Mouse (Mus musculus): ENCODE results near the gene Olfr329-ps. TPM values are rescaled to one million over a fixed set of nuclear protein-coding genes. Genes with fewer than 3 reads are reported as not detected.

Olfr329-ps gene
- not detected in 2 replicates for polyA plus RNA-seq (2014; fragmentation: Nextera tagmentation; extraction: Ambion mirVana)

GRCm38 (mm10) chr11:58546322-58546721 lies at the start of gene Olfr329-ps:
Gene Olfr329-ps, minus strand, starts transcription at chr11:58546422.
- 77% methylated on average over 5 of the region's 5 CpGs for WGBS
- H3K4me1 ChIP-seq (ENCODE audit: control insufficient read depth in 2 of 2, insufficient read depth in 2 of 2, low read length in 2 of 2) = no peaks in the 10 kb centered on the region
- no peaks in the 10 kb centered on the region for H3K36me3 ChIP-seq (ENCODE audit: control insufficient read depth, insufficient read depth, low read length)
- no peak within 1 kb of the TSS for H3K9ac ChIP-seq (ENCODE audit: low read length)
- no peaks in the 10 kb centered on the region for H3K27me3 ChIP-seq (ENCODE audit: control insufficient read depth, insufficient read depth, low read length)
- H3K9me3 ChIP-seq (ENCODE audit: control insufficient read depth, low read length) = no peaks in the 10 kb centered on the region
- no peak for ATAC-seq (ENCODE audit: insufficient number of reproducible peaks, insufficient read depth, low FRiP score, low read depth)
- no peak within 1 kb of the TSS for H3K27ac ChIP-seq (replicated peaks in 1 of 2; ENCODE audit: control insufficient read depth in 1 of 2, insufficient read depth in 1 of 2, low read depth in 2 of 2, low read length in 2 of 2)
- H3K4me3 ChIP-seq (ENCODE audit: control insufficient read depth in 1 of 2, insufficient read depth in 1 of 2, low read depth in 1 of 2, low read length in 2 of 2) = no peak within 1 kb of the TSS
- H3K4me2 ChIP-seq (ENCODE audit: low read length) = no peak within 1 kb of the TSS

GRCm38 (mm10) chr11:58594814-58595213 lies 48.6 kb upstream of the Olfr329-ps start, which contains the start of gene Olfr324:
Gene Olfr324, plus strand, starts transcription at chr11:58595114.
- no peaks in the 10 kb centered on the region for H3K36me3 ChIP-seq (ENCODE audit: control insufficient read depth, insufficient read depth, low read length)
- no peak within 1 kb of the TSS for H3K4me3 ChIP-seq (ENCODE audit: control insufficient read depth in 1 of 2, insufficient read depth in 1 of 2, low read depth in 1 of 2, low read length in 2 of 2)
- H3K4me1 ChIP-seq (ENCODE audit: control insufficient read depth in 2 of 2, insufficient read depth in 2 of 2, low read length in 2 of 2) = no peaks in the 10 kb centered on the region
- H3K27ac ChIP-seq (replicated peaks in 1 of 2; ENCODE audit: control insufficient read depth in 1 of 2, insufficient read depth in 1 of 2, low read depth in 2 of 2, low read length in 2 of 2) = no peak within 1 kb of the TSS
- 72% methylated on average over 6 of the region's 6 CpGs for WGBS
- H3K9ac ChIP-seq (ENCODE audit: low read length) = no peak within 1 kb of the TSS
- H3K9me3 ChIP-seq (ENCODE audit: control insufficient read depth, low read length) = no peaks in the 10 kb centered on the region
- no peaks in the 10 kb centered on the region for H3K27me3 ChIP-seq (ENCODE audit: control insufficient read depth, insufficient read depth, low read length)
- ATAC-seq (ENCODE audit: insufficient number of reproducible peaks, insufficient read depth, low FRiP score, low read depth) = no peak
- no peak within 1 kb of the TSS for H3K4me2 ChIP-seq (ENCODE audit: low read length)

DNA sequence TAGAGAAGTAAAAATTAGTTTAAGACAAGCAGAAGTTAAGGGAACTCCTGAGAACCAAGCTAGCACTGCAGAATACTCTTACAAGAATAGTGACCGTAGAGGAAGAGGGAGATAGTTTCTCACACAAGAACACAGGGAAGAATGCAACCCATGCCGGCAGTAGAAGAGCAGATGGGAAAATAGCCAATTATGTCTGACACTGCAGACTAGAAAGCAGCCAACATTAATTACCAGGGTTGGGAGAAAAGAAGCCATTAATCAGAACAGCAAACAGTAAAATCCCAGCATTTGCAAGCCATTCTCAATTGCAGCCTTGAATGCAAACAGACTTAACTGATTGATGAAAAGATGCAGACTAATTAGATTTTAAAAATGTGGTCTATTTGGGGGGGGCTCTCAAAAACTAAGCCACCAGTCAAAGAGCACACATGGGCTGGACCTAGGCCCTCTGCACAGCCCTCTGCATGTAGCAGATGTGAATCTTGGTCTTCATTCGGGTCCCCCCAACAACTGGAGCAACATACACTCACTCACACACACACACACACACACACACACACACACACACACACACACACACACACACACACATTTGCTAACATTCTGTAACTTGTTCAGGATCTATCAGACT lies 42.5 kb upstream of the Olfr329-ps start:
- Histone ChIP-seq H3K27ac (replicated peaks in 1 of 2; ENCODE audit: control insufficient read depth in 1 of 2, insufficient read depth in 1 of 2, low read depth in 2 of 2, low read length in 2 of 2) (no peak overlapping the region), H3K4me3 (ENCODE audit: control insufficient read depth in 1 of 2, insufficient read depth in 1 of 2, low read depth in 1 of 2, low read length in 2 of 2) (no peak overlapping the region), H3K36me3 (ENCODE audit: control insufficient read depth, insufficient read depth, low read length) (no peaks in the 10 kb centered on the region), H3K4me2 (ENCODE audit: low read length) (no peak overlapping the region), H3K9ac (ENCODE audit: low read length) (no peak overlapping the region), H3K9me3 (ENCODE audit: control insufficient read depth, low read length) (no peaks in the 10 kb centered on the region), H3K4me1 (ENCODE audit: control insufficient read depth in 2 of 2, insufficient read depth in 2 of 2, low read length in 2 of 2) (no peaks in the 10 kb centered on the region), H3K27me3 (ENCODE audit: control insufficient read depth, insufficient read depth, low read length) (no peaks in the 10 kb centered on the region)
- no peak for ATAC-seq (ENCODE audit: insufficient number of reproducible peaks, insufficient read depth, low FRiP score, low read depth)
- WGBS = 68% methylated on average over 3 of the region's 3 CpGs

GRCm38 (mm10) chr11:58587898-58588348 lies 41.7 kb upstream of the Olfr329-ps start:
- ATAC-seq (ENCODE audit: insufficient number of reproducible peaks, insufficient read depth, low FRiP score, low read depth) = no peak
- H3K36me3 ChIP-seq (ENCODE audit: control insufficient read depth, insufficient read depth, low read length) = no peaks in the 10 kb centered on the region
- no peak overlapping the region for H3K9ac ChIP-seq (ENCODE audit: low read length)
- no peaks in the 10 kb centered on the region for H3K4me1 ChIP-seq (ENCODE audit: control insufficient read depth in 2 of 2, insufficient read depth in 2 of 2, low read length in 2 of 2)
- H3K4me2 ChIP-seq (ENCODE audit: low read length) = no peak overlapping the region
- H3K9me3 ChIP-seq (ENCODE audit: control insufficient read depth, low read length) = no peaks in the 10 kb centered on the region
- 60% methylated on average over 7 of the region's 7 CpGs for WGBS
- H3K4me3 ChIP-seq (ENCODE audit: control insufficient read depth in 1 of 2, insufficient read depth in 1 of 2, low read depth in 1 of 2, low read length in 2 of 2) = no peak overlapping the region
- no peak overlapping the region for H3K27ac ChIP-seq (replicated peaks in 1 of 2; ENCODE audit: control insufficient read depth in 1 of 2, insufficient read depth in 1 of 2, low read depth in 2 of 2, low read length in 2 of 2)
- H3K27me3 ChIP-seq (ENCODE audit: control insufficient read depth, insufficient read depth, low read length) = no peaks in the 10 kb centered on the region

- Histone ChIP-seq H3K4me2 (ENCODE audit: low read length) (no peak overlapping the region), H3K9me3 (ENCODE audit: control insufficient read depth, low read length) (no peaks in the 10 kb centered on the region), H3K4me1 (ENCODE audit: control insufficient read depth in 2 of 2, insufficient read depth in 2 of 2, low read length in 2 of 2) (no peaks in the 10 kb centered on the region), H3K27me3 (ENCODE audit: control insufficient read depth, insufficient read depth, low read length) (no peaks in the 10 kb centered on the region), H3K27ac (replicated peaks in 1 of 2; ENCODE audit: control insufficient read depth in 1 of 2, insufficient read depth in 1 of 2, low read depth in 2 of 2, low read length in 2 of 2) (no peak overlapping the region), H3K36me3 (ENCODE audit: control insufficient read depth, insufficient read depth, low read length) (no peaks in the 10 kb centered on the region), H3K9ac (ENCODE audit: low read length) (no peak overlapping the region), H3K4me3 (ENCODE audit: control insufficient read depth in 1 of 2, insufficient read depth in 1 of 2, low read depth in 1 of 2, low read length in 2 of 2) (no peak overlapping the region)
- no peak for ATAC-seq (ENCODE audit: insufficient number of reproducible peaks, insufficient read depth, low FRiP score, low read depth)
- WGBS = 65% methylated on average over 8 of the region's 8 CpGs
Measured at GRCm38 (mm10) chr11:58578636-58579035, 32.4 kb upstream of the Olfr329-ps start.

DNA sequence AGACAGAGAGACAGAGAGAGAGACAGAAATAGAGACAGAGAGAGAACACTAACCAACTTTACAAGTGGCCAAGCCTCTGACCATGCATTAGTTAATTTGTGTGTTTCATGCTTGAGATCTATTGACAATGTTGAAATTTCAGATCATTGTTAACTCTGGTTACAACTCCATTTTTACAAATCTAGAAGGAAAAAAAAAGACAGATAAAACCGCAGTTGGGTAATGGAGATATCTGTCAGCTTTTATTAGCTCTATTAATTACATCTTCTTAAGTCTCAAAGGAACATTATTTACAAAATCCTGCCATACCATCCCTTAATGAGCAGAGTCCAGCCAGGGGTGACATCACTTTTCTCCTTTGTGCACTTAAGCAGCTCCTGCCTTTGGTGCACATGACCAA lies 31.2 kb upstream of the Olfr329-ps start, which contains the start of gene Olfr325:
Gene Olfr325, plus strand, starts transcription at position 301 of the 400 bp plus-strand sequence.
- no peaks in the 10 kb centered on the region for H3K36me3 ChIP-seq (ENCODE audit: control insufficient read depth, insufficient read depth, low read length)
- no peaks in the 10 kb centered on the region for H3K9me3 ChIP-seq (ENCODE audit: control insufficient read depth, low read length)
- 76% methylated on average over 1 of the region's 1 CpGs for WGBS
- H3K9ac ChIP-seq (ENCODE audit: low read length) = no peak within 1 kb of the TSS
- H3K27ac ChIP-seq (replicated peaks in 1 of 2; ENCODE audit: control insufficient read depth in 1 of 2, insufficient read depth in 1 of 2, low read depth in 2 of 2, low read length in 2 of 2) = no peak within 1 kb of the TSS
- H3K4me3 ChIP-seq (ENCODE audit: control insufficient read depth in 1 of 2, insufficient read depth in 1 of 2, low read depth in 1 of 2, low read length in 2 of 2) = no peak within 1 kb of the TSS
- no peaks in the 10 kb centered on the region for H3K4me1 ChIP-seq (ENCODE audit: control insufficient read depth in 2 of 2, insufficient read depth in 2 of 2, low read length in 2 of 2)
- H3K4me2 ChIP-seq (ENCODE audit: low read length) = no peak within 1 kb of the TSS
- H3K27me3 ChIP-seq (ENCODE audit: control insufficient read depth, insufficient read depth, low read length) = no peaks in the 10 kb centered on the region
- ATAC-seq (ENCODE audit: insufficient number of reproducible peaks, insufficient read depth, low FRiP score, low read depth) = no peak

DNA sequence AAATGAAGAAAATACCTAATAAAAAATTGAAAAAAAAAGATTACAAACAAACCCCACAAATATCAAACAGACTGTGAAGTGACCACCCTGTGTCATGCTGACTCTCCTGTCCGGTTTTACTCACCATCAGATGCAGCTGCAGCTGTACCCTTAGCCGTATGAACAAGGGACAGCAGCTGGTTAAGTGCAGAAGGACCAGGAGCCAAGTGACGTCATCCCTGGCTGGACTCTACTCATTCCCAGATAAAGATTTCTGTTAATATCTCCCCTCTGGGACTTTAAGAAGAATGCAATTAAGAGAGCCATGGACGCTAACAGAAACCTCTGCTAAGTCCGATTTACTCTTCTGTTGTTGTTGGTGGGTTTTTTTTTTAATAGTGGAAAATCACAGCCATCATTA lies 24.2 kb upstream of the Olfr329-ps start, which contains the start of gene Olfr224:
Gene Olfr224, minus strand, starts transcription at position 149 of the 400 bp plus-strand sequence.
- Histone ChIP-seq H3K4me2 (ENCODE audit: low read length) (no peak within 1 kb of the TSS), H3K27me3 (ENCODE audit: control insufficient read depth, insufficient read depth, low read length) (no peaks in the 10 kb centered on the region), H3K9me3 (ENCODE audit: control insufficient read depth, low read length) (no peaks in the 10 kb centered on the region), H3K9ac (ENCODE audit: low read length) (no peak within 1 kb of the TSS), H3K4me3 (ENCODE audit: control insufficient read depth in 1 of 2, insufficient read depth in 1 of 2, low read depth in 1 of 2, low read length in 2 of 2) (no peak within 1 kb of the TSS), H3K4me1 (ENCODE audit: control insufficient read depth in 2 of 2, insufficient read depth in 2 of 2, low read length in 2 of 2) (no peaks in the 10 kb centered on the region), H3K27ac (replicated peaks in 1 of 2; ENCODE audit: control insufficient read depth in 1 of 2, insufficient read depth in 1 of 2, low read depth in 2 of 2, low read length in 2 of 2) (no peak within 1 kb of the TSS), H3K36me3 (ENCODE audit: control insufficient read depth, insufficient read depth, low read length) (no peaks in the 10 kb centered on the region)
- ATAC-seq (ENCODE audit: insufficient number of reproducible peaks, insufficient read depth, low FRiP score, low read depth) = no peak
- WGBS = 53% methylated on average over 5 of the region's 5 CpGs

- Histone ChIP-seq H3K4me2 (ENCODE audit: low read length) (no peak within 1 kb of the TSS), H3K27ac (replicated peaks in 1 of 2; ENCODE audit: control insufficient read depth in 1 of 2, insufficient read depth in 1 of 2, low read depth in 2 of 2, low read length in 2 of 2) (no peak within 1 kb of the TSS), H3K4me1 (ENCODE audit: control insufficient read depth in 2 of 2, insufficient read depth in 2 of 2, low read length in 2 of 2) (no peaks in the 10 kb centered on the region), H3K27me3 (ENCODE audit: control insufficient read depth, insufficient read depth, low read length) (no peaks in the 10 kb centered on the region), H3K9me3 (ENCODE audit: control insufficient read depth, low read length) (no peaks in the 10 kb centered on the region), H3K36me3 (ENCODE audit: control insufficient read depth, insufficient read depth, low read length) (no peaks in the 10 kb centered on the region), H3K9ac (ENCODE audit: low read length) (no peak within 1 kb of the TSS), H3K4me3 (ENCODE audit: control insufficient read depth in 1 of 2, insufficient read depth in 1 of 2, low read depth in 1 of 2, low read length in 2 of 2) (no peak within 1 kb of the TSS)
- ATAC-seq (ENCODE audit: insufficient number of reproducible peaks, insufficient read depth, low FRiP score, low read depth) = no peak
- 79% methylated on average over 1 of the region's 1 CpGs for WGBS
Measured at GRCm38 (mm10) chr11:58555536-58555935, 9.3 kb upstream of the Olfr329-ps start, which contains the start of gene Olfr328. Gene Olfr328, minus strand, starts transcription at chr11:58555636.

Measured in heart, embryonic 14.5 days (tissue).